In the genomic region with DNA sequence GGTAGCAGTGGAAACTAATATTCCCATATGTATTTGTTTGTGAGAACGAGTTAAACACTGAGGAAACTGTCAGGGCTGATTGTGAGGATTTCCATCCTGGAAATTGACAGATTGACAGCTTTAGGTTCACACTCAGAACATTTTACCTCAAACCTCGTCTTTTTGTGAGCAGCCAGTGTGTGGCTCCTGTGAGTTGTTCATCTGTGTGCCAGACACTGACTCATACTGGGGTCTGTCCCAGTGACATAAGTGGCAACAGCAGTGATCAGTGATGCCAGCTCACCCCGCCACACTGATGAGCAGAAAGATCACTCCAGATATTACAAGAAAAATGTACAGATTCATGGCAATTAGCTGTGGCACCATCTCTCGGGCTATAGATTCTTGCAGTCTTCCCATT, we compare ENCODE assay signal across 21 mouse cellular contexts. TPM values are rescaled to one million over a fixed set of nuclear protein-coding genes. Genes with fewer than 3 reads are reported as not detected.
DNase-seq lines count a peak whose midpoint lies in the region.
"Had no signal": no experiment of that assay in that cellular context is flagged by ENCODE, and none has a peak within 500 bp of the region (broad histone marks: within the 10 kb centered on the region; RNA-seq: fewer than 3 reads in every experiment).

No protein-coding gene starts in this region.

- DNase-seq in cerebellum, adult 11-12 months = peak; percentile 10
- no peak for DNase-seq in cerebellum, adult 11 months
- peak; percentile 61 for DNase-seq in heart, adult 11 months
- no peak for DNase-seq in heart, adult 9 months (ENCODE audit: low spot score in 2 of 2)
- DNase-seq in 416B (ENCODE audit: low read depth) = peak; percentile 62
- peak; percentile 14 to 22 for DNase-seq in cerebellum, postnatal 36 days
- DNase-seq in layer of hippocampus, postnatal 25 days (ENCODE audit: extremely low spot score in 1 of 2, low spot score in 1 of 2) = no peak
- DNase-seq: adrenal gland, postnatal 25 days; B cell, adult 2 months; embryo, embryonic 11 days; gastrocnemius, postnatal 25 days; heart, adult 18-20 months; heart, postnatal 4 days; kidney, adult 9 months; kidney, postnatal 10 days; lung, embryonic 14.5 days; lung, postnatal 14 days; right cerebral cortex, adult 18-20 months; spleen, adult 18-20 months; thymus, adult 2 months; thymus, postnatal 36 days had no signal

RNA-seq across cellular contexts. Expression of gene Dapp1, which starts 21.9 kb away (rescaled TPM):
- 1 to 10 TPM; 4.3 to 6.7 TPM for total RNA-seq in layer of hippocampus, postnatal 25 days (2021)

RNA-seq across cellular contexts. Expression of gene Lamtor3, which starts 41.1 kb away (rescaled TPM):
- total RNA-seq in layer of hippocampus, postnatal 25 days (2021) = 10 to 100 TPM; 66.3 to 69.6 TPM

Comparison
In these comparisons a context has a peak if more than half of its experiments do, and no peak if none do; other contexts are left out.
1. DNase-seq: peak in cerebellum, adult 11-12 months (single experiment), heart, adult 11 months (single experiment), 416B (single experiment) and cerebellum, postnatal 36 days (2 of 2); none in cerebellum, adult 11 months (single experiment), heart, adult 9 months (0 of 2) and layer of hippocampus, postnatal 25 days (0 of 2).